Mouse (Mus musculus): ENCODE results near the gene Mcf2l.

The Mcf2l gene

GRCm38 (mm10) chr8:12978308-12978707 is 104.7 kb downstream of the Mcf2l start:
- no peak for TF ChIP-seq GATA4 (IDR thresholded peaks at IDR 0.05; ENCODE audit: insufficient replicate concordance, low read length)

GRCm38 (mm10) chr8:12978726-12979125 is 105.1 kb downstream of the Mcf2l start:
- no peak for TF ChIP-seq GATA4 (IDR thresholded peaks at IDR 0.05; ENCODE audit: insufficient replicate concordance, low read length)

- TF ChIP-seq GATA4 (IDR thresholded peaks at IDR 0.05; ENCODE audit: insufficient replicate concordance, low read length) = no peak
Measured at GRCm38 (mm10) chr8:12983681-12984467, 110.3 kb downstream of the Mcf2l start.

- no peak for TF ChIP-seq GATA4 (IDR thresholded peaks at IDR 0.05; ENCODE audit: insufficient replicate concordance, low read length)
Measured at GRCm38 (mm10) chr8:12984601-12985243, 111.1 kb downstream of the Mcf2l start.

- no peak for TF ChIP-seq GATA4 (IDR thresholded peaks at IDR 0.05; ENCODE audit: insufficient replicate concordance, low read length)
Measured at GRCm38 (mm10) chr8:12985259-12985658, 111.7 kb downstream of the Mcf2l start.

DNA sequence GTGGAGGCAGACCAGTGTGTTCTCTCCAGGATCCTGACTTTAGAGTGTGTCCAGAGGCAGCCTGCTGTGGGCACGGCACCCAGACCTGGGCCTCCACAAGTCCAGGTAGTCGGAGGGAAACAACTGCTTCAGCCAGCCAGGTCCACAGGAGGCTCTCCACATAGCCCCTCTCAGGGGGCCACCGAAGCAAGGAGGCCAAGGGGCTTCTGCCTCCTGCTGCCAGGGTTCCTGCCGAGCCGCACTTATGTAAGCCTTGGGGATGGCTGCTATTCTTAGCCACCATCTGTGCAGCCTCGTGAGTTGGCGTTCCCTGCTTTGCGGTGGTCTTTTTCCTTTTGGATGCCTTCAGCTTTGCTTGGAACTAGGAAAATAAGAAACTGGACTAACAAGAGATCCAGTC is 114.0 kb downstream of the Mcf2l start:
- no peak for TF ChIP-seq GATA4 (IDR thresholded peaks at IDR 0.05; ENCODE audit: insufficient replicate concordance, low read length)

DNA sequence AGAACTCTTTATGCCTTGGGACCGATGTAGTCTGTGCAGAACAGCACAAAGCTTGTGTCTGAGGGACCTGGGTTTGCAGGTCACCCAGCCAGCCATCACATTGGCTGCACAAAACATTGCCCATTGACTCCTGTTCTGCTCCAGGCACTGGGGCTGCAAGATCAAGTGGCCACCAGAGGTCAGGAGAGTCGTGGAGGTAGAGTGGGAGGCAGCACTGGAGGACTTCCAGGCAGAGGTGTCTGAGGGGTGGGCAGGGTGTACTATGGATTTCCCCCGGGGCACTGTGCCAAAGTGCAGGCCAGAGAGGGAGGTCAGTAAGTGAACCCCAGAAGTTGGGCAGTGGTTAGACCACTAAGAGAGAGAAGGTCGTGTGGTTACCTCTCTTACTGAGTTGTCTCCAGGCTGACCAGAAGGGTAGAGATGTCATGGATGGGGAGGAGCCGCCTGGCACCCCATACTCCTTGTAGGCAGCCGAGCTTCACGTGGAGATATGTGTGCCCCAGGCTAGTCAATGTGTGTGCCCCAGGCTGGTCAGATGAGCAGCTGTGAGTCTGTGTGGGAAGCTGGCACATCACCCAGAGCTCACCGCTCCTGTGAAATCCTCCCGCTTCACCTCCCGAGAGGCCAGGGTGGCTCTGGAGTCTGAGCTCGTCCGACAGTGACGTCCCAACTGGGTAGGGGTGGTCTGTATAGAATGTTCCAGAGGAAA is 115.3 kb downstream of the Mcf2l start:
- TF ChIP-seq GATA4 (IDR thresholded peaks at IDR 0.05; ENCODE audit: insufficient replicate concordance, low read length) = no peak

DNA sequence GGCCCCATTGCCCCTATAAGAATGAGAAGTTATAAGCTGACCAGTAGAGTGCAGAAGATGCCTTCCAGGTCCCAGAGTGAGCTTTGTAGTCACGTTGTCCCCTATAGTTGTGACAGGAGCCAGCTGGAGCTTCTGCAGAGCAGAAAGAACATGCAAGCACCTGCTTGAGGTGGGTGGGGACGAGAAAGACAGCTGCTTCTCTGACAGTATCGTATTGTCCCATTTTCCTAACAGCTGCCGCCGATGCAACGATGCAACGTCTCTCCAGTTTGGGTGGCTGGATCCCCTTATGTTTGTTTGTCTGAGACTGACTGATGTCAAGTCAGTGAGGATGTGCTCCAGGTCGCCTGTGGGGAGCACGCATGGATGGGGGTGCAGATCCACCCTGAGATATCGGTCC is 117.8 kb downstream of the Mcf2l start:
- TF ChIP-seq GATA4 (IDR thresholded peaks at IDR 0.05; ENCODE audit: insufficient replicate concordance, low read length) = no peak

- TF ChIP-seq GATA4 (IDR thresholded peaks at IDR 0.05; ENCODE audit: insufficient replicate concordance, low read length) = no peak
Measured at GRCm38 (mm10) chr8:12994468-12994867, 120.9 kb downstream of the Mcf2l start.

DNA sequence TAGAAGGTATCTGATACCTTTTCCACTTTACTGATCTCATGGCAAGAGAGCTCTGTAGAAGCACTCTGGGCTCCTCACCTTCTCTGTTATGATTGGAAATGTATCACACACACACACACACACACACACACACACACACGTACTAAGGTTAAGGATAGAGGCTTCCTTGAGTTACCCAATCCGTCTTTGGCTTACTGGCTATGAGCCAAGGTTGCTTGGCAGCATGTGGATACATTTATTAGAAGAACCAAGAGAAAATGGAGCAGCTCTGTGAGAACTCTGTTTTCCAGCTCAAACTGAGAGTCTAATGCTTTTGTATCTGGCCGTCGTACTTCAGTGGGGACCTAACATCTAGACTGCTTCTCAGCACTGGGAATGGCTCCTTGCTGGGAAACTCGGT is 121.9 kb downstream of the Mcf2l start:
- no peak for TF ChIP-seq GATA4 (IDR thresholded peaks at IDR 0.05; ENCODE audit: insufficient replicate concordance, low read length)

GRCm38 (mm10) chr8:12996831-12997275 is 123.2 kb downstream of the Mcf2l start:
- no peak for TF ChIP-seq GATA4 (IDR thresholded peaks at IDR 0.05; ENCODE audit: insufficient replicate concordance, low read length)

- TF ChIP-seq GATA4 (IDR thresholded peaks at IDR 0.05; ENCODE audit: insufficient replicate concordance, low read length) = no peak
Measured at GRCm38 (mm10) chr8:12998331-12998730, 124.7 kb downstream of the Mcf2l start.

DNA sequence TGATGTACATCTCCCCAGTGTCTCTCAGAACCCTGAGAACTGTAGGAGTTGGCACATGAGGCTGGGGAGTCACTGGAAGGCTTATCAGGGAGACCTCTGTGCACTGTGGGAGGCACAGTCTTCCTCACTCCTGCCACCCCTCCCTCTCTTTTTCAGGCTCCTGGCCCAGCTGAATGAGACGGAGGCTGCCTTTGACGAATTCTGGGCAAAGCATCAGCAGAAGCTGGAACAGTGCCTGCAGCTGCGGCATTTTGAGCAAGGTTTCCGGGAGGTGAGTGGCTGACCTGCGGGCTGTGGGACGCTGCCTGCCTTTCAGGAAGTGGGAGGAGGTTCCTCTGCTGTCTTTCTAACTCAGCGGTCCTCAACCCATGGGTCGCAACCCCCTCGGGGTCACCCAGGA is 126.2 kb downstream of the Mcf2l start:
- TF ChIP-seq GATA4 (IDR thresholded peaks at IDR 0.05; ENCODE audit: insufficient replicate concordance, low read length) = no peak

DNA sequence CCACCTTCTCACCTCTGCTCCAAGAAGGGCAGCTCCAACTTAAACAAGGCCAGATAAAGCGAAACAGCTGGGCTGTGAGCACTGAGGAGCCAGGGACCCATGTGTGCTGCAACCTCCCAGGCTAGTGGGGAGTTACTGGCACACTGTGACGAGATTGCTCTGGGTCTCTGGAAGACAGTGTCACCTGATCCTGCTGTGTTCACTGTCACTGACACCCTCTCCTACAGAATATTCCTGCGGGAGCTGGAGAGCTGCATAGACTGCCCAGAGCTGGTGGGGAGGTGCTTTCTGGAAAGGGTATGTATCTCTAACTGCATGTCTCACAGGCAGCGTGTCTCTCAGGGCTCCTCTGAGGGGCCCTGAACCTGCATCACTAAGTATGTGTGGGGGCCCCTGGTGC is 133.9 kb downstream of the Mcf2l start:
- TF ChIP-seq GATA4 (IDR thresholded peaks at IDR 0.05; ENCODE audit: insufficient replicate concordance, low read length) = no peak

DNA sequence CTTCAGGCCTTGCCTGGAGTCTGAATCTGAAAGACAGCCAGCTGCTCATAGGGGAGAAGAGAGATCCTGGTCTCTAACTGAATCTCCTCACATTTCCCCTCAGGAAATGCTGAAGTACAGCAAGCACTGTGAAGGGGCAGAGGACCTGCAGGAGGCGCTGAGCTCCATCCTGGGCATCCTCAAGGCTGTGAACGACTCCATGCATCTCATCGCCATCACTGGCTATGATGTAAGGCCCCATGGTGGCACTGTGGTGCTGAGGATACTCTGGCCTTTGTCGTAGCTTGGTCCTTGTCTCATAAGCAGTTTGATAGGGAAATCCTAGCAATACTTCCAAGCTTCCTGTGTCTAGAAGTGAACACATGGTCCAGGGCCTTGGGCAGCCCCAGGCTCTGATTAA is 136.7 kb downstream of the Mcf2l start:
- TF ChIP-seq GATA4 (IDR thresholded peaks at IDR 0.05; ENCODE audit: insufficient replicate concordance, low read length) = no peak

- no peak for TF ChIP-seq GATA4 (IDR thresholded peaks at IDR 0.05; ENCODE audit: insufficient replicate concordance, low read length)
Measured at GRCm38 (mm10) chr8:13019560-13019959, 146.0 kb downstream of the Mcf2l start.
